Mouse (Mus musculus) liver, embryonic 14.5 days (tissue): ENCODE results near the gene Olfr412.

Experiments used
- CTCF ChIP-seq: IDR thresholded peaks from 2 replicates; pipeline ENCODE4 v1.5.1; 2016; ENCODE audit warnings: antibody characterized with exemption, low read depth, control low read depth
- EP300 ChIP-seq: IDR thresholded peaks from 2 replicates; pipeline ENCODE4 v1.6.1; 2016; ENCODE audit warnings: antibody characterized with exemption, low read depth

DNA sequence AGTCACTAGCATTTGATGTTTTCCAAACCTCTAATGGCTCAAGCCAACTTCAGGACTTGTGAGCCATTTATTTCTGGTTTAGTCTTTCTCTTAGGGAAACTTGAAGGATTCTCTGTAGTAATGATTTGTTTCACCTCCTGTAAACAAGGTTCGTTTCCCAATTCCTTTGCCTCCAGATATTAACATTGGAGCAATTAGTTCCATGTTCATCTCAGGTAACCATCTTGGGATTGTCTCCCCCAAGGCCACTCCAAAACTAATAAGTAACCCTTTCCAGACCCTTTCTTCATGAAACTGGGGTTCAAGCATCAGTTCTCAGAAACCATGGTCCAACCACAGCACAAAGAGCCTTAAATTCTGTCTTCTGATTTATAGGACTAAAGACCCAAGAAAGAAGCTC lies at the start of gene Olfr412:
- TF ChIP-seq CTCF = no peak
- no peak for TF ChIP-seq EP300
